Mouse (Mus musculus) intestine, embryonic 14.5 days (tissue): ENCODE data around the gene Acoxl. TPM values are rescaled to one million over a fixed set of nuclear protein-coding genes. Genes with fewer than 3 reads are reported as not detected.

ENCODE experiments used
- ATAC-seq: fragments of 200-750 bp; cut with Nextera tagmentation; replicated peaks from 2 replicates; pipeline ENCODE4 v1.8.0; 2017; ENCODE audit warnings: low read depth, moderate number of reproducible peaks, moderate TSS enrichment, moderate library complexity; ENCODE audit not compliant: low FRiP score, low TSS enrichment
- DNase-seq: peaks from one replicate; pipeline ENCODE4 v3.0.0-alpha.2; 2018; ENCODE audit warnings: low spot score
- H3K27ac ChIP-seq: fragments of 300-500 bp; sonication (generic); 2 replicates; pipeline ENCODE4 v1.5.1; 2014; ENCODE audit warnings: low read depth, mild to moderate bottlenecking, control low read depth
- H3K27me3 ChIP-seq: fragments of 300-500 bp; sonication (generic); replicated peaks from 2 replicates; pipeline ENCODE4 v1.6.1; 2014; ENCODE audit warnings: low read length, control low read depth; ENCODE audit not compliant: control insufficient read depth, insufficient read depth
- H3K36me3 ChIP-seq: fragments of 300-500 bp; sonication (generic); 2 replicates; pipeline ENCODE4 v1.6.1; 2014; ENCODE audit warnings: low read length, control low read depth; ENCODE audit not compliant: control insufficient read depth, insufficient read depth
- H3K4me1 ChIP-seq: fragments of 300-500 bp; sonication (generic); replicated peaks from 2 replicates; pipeline ENCODE4 v1.6.1; 2014; ENCODE audit warnings: low read length, control low read depth, mixed read lengths; ENCODE audit not compliant: control insufficient read depth, insufficient read depth
- H3K4me2 ChIP-seq: fragments of 300-500 bp; sonication (generic); 2 replicates; pipeline ENCODE4 v1.6.1; 2014; ENCODE audit warnings: low read length
- H3K4me3 ChIP-seq: fragments of 300-500 bp; sonication (generic); 2 replicates; pipeline ENCODE4 v1.5.1; 2014; ENCODE audit warnings: low read depth, low read length, control low read depth, mixed read lengths
- H3K9ac ChIP-seq: fragments of 300-500 bp; sonication (generic); 2 replicates; pipeline ENCODE4 v1.6.1; 2014; ENCODE audit warnings: mild to moderate bottlenecking, low read length
- H3K9me3 ChIP-seq: fragments of 300-500 bp; sonication (generic); 2 replicates; pipeline ENCODE4 v1.6.1; 2016; ENCODE audit warnings: low read length, control low read depth; ENCODE audit not compliant: control insufficient read depth
- WGBS: fragments of 180-500 bp; shearing (Covaris S2); extraction: QIAGEN DNeasy Blood & Tissue Kit; methylation state at CpG from one replicate; pipeline ENCODE4 v1.1.7; 2014; 5-methylcytosine and 5-hydroxymethylcytosine counted together
- polyA plus RNA-seq: library from polyadenylated mRNA; unstranded; fragments of >200 nt; fragmentation: Nextera tagmentation; extraction: Ambion mirVana; gene quantifications from 2 replicates; pipeline ENCODE4 v1.2.1, GENCODE M21; 2014

Acoxl gene
- polyA plus RNA-seq, 1 experiment from 2014 or later: 0.19 TPM

DNA sequence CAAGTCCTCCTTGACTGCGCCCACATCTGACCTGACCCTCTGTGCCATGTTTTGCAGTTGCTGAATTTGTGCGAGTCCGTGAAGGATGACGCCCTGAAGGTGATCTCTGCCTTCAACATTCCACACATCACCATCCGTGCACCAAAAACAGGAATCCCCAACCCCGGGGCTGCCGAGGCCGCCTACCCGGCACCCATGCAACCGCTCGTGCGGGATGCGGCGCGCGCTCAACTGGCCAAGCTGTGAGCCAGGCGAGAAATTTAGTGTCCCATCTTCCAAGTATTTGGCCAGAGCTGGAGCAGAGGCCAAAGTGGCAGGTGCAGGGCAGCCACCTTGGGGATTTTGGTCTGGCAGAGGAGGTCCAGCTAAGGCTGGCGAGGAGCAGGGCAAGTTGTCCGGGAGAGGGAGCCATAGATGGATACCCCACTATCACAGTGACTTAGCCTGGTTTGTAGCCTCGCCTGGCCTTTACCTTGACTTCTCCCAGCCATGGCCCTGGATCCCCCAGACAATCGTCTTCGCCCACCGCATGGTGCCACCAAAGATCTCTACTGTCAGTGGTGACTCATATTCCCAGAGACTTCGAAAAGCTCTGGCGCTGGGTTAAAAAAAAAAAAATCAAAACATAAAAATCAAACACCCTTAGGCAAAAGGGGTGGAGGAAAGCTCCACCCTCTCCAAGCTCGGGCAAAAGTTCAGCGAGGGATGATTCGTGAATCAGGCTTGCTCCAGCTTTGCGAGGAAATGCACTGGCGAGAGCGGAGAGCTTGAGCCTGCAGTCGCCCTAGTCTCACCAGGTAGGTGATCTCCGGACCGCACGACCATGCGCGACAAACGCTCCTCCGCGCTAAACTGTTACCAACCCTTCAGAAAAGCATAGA is 284.5 kb downstream of the Acoxl start:
- peak; percentile 70 for DNase-seq
- no peak overlapping the region for H3K27ac ChIP-seq
- peak overlapping the region; percentile 8 for H3K4me3 ChIP-seq
- no peaks in the 10 kb centered on the region for H3K9me3 ChIP-seq
- peak overlapping the region; percentile 98 for H3K4me2 ChIP-seq
- H3K4me1 ChIP-seq: peaks cover 22% of the 10 kb centered on the region
- no peaks in the 10 kb centered on the region for H3K36me3 ChIP-seq
- ATAC-seq: no peak
- H3K27me3 ChIP-seq: peaks cover 18% of the 10 kb centered on the region; the same call in 1 of the 2 replicates
- 3% methylated on average over 40 of the region's 40 CpGs for WGBS
- H3K9ac ChIP-seq: no peak overlapping the region

- peaks cover 18% of the 10 kb centered on the region; the same call in 1 of the 2 replicates for H3K27me3 ChIP-seq
- H3K9me3 ChIP-seq: no peaks in the 10 kb centered on the region
- ATAC-seq (no peak), DNase-seq (peak; percentile 64)
- H3K4me3 ChIP-seq: peak overlapping the region; percentile 8
- no peak overlapping the region for H3K9ac ChIP-seq
- 12% methylated on average over 23 of the region's 23 CpGs for WGBS
- H3K4me2 ChIP-seq: peak overlapping the region; percentile 98
- H3K4me1 ChIP-seq: peaks cover 29% of the 10 kb centered on the region
- no peak overlapping the region for H3K27ac ChIP-seq
- H3K36me3 ChIP-seq: no peaks in the 10 kb centered on the region
Observed at GRCm38 (mm10) chr2:128123921-128124683, 285.4 kb downstream of the Acoxl start.

DNA sequence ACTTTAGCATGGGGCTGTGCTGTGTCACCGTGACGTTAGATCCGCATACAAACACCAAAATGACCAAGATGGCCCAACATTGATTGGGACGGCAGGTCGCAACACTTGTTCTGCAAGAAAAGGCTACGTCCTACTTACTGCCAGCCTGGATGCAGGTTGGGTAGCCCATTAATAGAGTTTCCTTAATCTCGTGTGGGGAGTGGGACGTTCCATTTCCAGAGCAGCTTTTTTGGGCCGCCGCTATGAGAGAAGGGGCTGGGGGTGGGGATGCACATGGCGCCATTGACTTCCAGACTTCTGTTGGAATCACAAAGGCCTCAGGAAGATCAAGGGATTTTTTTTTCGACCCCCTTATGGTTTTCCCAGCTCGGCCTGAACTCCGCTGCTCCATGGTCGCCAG is 286.0 kb downstream of the Acoxl start:
- Histone ChIP-seq H3K27me3 (peaks cover 18% of the 10 kb centered on the region; the same call in 1 of the 2 replicates), H3K27ac (no peak overlapping the region), H3K9me3 (no peaks in the 10 kb centered on the region), H3K4me1 (peaks cover 33% of the 10 kb centered on the region), H3K4me3 (peak overlapping the region; percentile 82), H3K9ac (no peak overlapping the region), H3K4me2 (peak overlapping the region; percentile 98), H3K36me3 (peaks cover 3% of the 10 kb centered on the region; the same call in 1 of the 2 replicates)
- no peak for ATAC-seq
- no peak for DNase-seq
- 17% methylated on average over 15 of the region's 15 CpGs for WGBS

DNA sequence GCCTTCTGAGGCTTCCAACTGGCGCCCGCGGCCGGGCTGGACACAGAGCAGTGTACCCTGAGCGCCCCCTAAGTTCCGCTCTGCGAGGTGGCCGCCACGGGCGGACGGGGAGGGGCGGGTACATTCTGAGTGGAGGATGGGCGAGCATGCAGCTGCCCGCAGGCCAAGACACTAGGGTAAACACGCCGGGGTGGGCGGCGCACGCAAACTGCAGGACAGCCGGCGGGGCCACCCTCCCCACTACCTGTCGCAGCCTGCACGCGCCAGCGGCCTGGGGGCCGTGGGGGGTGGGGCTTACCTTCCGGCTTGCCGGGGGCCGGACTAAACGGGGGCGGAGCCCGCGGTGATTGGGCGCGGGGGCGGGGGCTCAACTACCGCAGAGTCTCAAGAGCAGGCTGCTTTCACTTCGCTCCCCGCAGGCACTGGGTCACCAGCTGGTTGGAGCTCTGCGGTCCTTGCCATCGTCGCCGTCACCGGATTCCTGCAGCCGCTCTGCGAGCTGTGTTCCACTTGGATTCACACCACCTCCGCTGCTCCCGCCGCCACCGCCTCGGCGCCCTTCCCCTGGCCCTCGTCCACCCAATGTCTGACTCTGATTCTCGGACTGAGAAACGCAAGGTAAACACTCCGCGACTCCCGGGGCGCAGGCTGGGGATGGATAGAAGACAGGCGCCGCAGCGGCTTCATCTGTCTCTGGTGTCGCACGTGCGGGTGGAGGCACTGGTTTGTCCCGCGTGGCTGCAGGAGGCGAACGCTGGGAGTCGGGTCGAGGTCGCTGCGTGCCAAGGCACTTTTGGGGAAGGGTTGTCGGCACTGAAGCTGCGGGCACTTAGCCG is 287.2 kb downstream of the Acoxl start, which contains the start of gene Bcl2l11:
Gene Bcl2l11 (plus strand): TSS at position 404 of the 836 bp plus-strand sequence.
- peak within 1 kb of the TSS; percentile 74 for H3K9ac ChIP-seq
- WGBS: under 1% methylated on average over 66 of the region's 76 CpGs
- H3K36me3 ChIP-seq: peaks cover 14% of the 10 kb centered on the region
- peak within 1 kb of the TSS; percentile 91 for H3K27ac ChIP-seq
- ATAC-seq (peak; percentile 84), DNase-seq (peak; percentile 97)
- H3K9me3 ChIP-seq: no peaks in the 10 kb centered on the region
- peaks cover 33% of the 10 kb centered on the region for H3K4me1 ChIP-seq
- peaks cover 18% of the 10 kb centered on the region; the same call in 1 of the 2 replicates for H3K27me3 ChIP-seq
- peak within 1 kb of the TSS; percentile 82 for H3K4me3 ChIP-seq
- H3K4me2 ChIP-seq: peak within 1 kb of the TSS; percentile 98

DNA sequence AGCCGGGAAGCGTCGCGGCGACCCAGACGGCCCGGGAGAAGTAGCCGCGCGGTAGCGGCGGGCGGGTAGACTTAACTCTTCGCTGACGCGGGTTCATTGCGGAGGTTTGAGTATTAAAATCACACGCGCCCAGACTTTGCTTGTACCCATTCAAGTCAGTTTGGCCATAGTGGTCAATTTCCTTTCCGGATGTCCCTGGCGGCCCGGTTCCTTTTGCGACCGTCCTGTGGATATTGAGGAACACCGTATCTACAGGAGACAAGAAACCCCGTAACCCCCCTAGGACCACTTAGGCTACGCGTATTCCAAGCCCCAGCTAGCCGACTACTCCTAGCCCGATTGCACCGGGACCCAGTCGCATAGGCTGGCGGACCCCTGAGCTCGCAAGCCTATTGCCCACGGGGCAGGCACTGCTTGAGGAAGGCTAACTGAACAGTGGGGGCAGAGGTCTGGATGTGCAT is 287.9 kb downstream of the Acoxl start:
- under 1% methylated on average over 35 of the region's 35 CpGs for WGBS
- Histone ChIP-seq H3K27me3 (peaks cover 18% of the 10 kb centered on the region; the same call in 1 of the 2 replicates), H3K9ac (peak overlapping the region; percentile 74), H3K4me1 (peaks cover 33% of the 10 kb centered on the region), H3K36me3 (peaks cover 22% of the 10 kb centered on the region), H3K4me2 (peak overlapping the region; percentile 98), H3K9me3 (no peaks in the 10 kb centered on the region), H3K27ac (peak overlapping the region; percentile 91), H3K4me3 (peak overlapping the region; percentile 82)
- DNase-seq (peak; percentile 88), ATAC-seq (peak; percentile 3; the same call in 1 of the 2 replicates)

- H3K4me2 ChIP-seq: peak overlapping the region; percentile 98
- DNase-seq (peak; percentile 92), ATAC-seq (peak; percentile 84)
- peaks cover 33% of the 10 kb centered on the region for H3K4me1 ChIP-seq
- peak overlapping the region; percentile 74 for H3K9ac ChIP-seq
- no peaks in the 10 kb centered on the region for H3K9me3 ChIP-seq
- peak overlapping the region; percentile 91 for H3K27ac ChIP-seq
- H3K36me3 ChIP-seq: peaks cover 28% of the 10 kb centered on the region
- peak overlapping the region; percentile 82 for H3K4me3 ChIP-seq
- peaks cover 18% of the 10 kb centered on the region; the same call in 1 of the 2 replicates for H3K27me3 ChIP-seq
- WGBS: under 1% methylated on average over 65 of the region's 67 CpGs
Observed at GRCm38 (mm10) chr2:128127121-128127671, 288.5 kb downstream of the Acoxl start.

- Histone ChIP-seq H3K27ac (peak overlapping the region; percentile 91), H3K4me3 (peak overlapping the region; percentile 82), H3K9ac (peak overlapping the region; percentile 74), H3K36me3 (peaks cover 31% of the 10 kb centered on the region), H3K27me3 (peaks cover 15% of the 10 kb centered on the region; the same call in 1 of the 2 replicates), H3K4me1 (peaks cover 31% of the 10 kb centered on the region), H3K9me3 (no peaks in the 10 kb centered on the region), H3K4me2 (peak overlapping the region; percentile 98)
- WGBS: under 1% methylated on average over 48 of the region's 48 CpGs
- peak; percentile 32 for ATAC-seq
- DNase-seq: no peak
Observed at GRCm38 (mm10) chr2:128127691-128128292, 289.1 kb downstream of the Acoxl start.
